Mouse (Mus musculus) kidney, adult 2 months (tissue): Measurements from ENCODE around the gene Fam160a1. TPM values are rescaled to one million over a fixed set of nuclear protein-coding genes. Genes with fewer than 3 reads are reported as not detected.

Experiments
- DNase-seq: peaks from one replicate; pipeline ENCODE4 v3.0.0; 2021
- H3K27ac ChIP-seq: fragments of 200-500 bp; 2 replicates; pipeline ENCODE4 v1.5.1; 2012; ENCODE audit warnings: low read depth, low read length, control low read depth, inconsistent platforms; ENCODE audit not compliant: insufficient read depth
- H3K27me3 ChIP-seq: fragments of 200-500 bp; replicated peaks from 2 replicates; pipeline ENCODE4 v1.6.1; 2012; ENCODE audit warnings: mild to moderate bottlenecking, moderate library complexity, low read length, inconsistent platforms; ENCODE audit not compliant: control insufficient read depth, insufficient read depth
- H3K36me3 ChIP-seq: fragments of 200-500 bp; 2 replicates; pipeline ENCODE4 v1.6.1; 2012; ENCODE audit warnings: mild to moderate bottlenecking, moderate library complexity, low read length, inconsistent platforms; ENCODE audit not compliant: control insufficient read depth, insufficient read depth
- H3K4me1 ChIP-seq: fragments of 200-500 bp; 2 replicates; pipeline ENCODE4 v1.6.1; 2011; ENCODE audit warnings: low read length; ENCODE audit not compliant: control insufficient read depth, insufficient read depth
- H3K4me3 ChIP-seq: fragments of 200-500 bp; 2 replicates; pipeline ENCODE4 v1.5.1; 2011; ENCODE audit warnings: mild to moderate bottlenecking, low read depth, low read length, control low read depth; ENCODE audit not compliant: insufficient read depth
- CTCF ChIP-seq: fragments of 200-500 bp; conservative IDR thresholded peaks from 2 replicates; pipeline ENCODE4 v1.5.1; 2011; ENCODE audit warnings: low read depth, mild to moderate bottlenecking, control low read depth, low read length, moderate library complexity, mixed read lengths; ENCODE audit not compliant: insufficient read depth, insufficient read length
- POLR2A ChIP-seq: fragments of 200-500 bp; IDR thresholded peaks from one replicate; pipeline ENCODE4 v1.6.1; 2011; ENCODE audit warnings: low read depth, low read length, control low read depth
- WGBS: fragments of 180-500 bp; shearing (Covaris S2); methylation state at CpG from one replicate; pipeline ENCODE4 v1.1.7; 2018; 5-methylcytosine and 5-hydroxymethylcytosine counted together
- polyA plus RNA-seq: library from polyadenylated mRNA; depleted of rRNA; stranded (reverse); fragments of >200 nt; gene quantifications from 2 replicates; pipeline ENCODE4 v1.2.3, GENCODE M21; 2012

Fam160a1 gene
- polyA plus RNA-seq, 1 experiment = 8.5 TPM

DNA sequence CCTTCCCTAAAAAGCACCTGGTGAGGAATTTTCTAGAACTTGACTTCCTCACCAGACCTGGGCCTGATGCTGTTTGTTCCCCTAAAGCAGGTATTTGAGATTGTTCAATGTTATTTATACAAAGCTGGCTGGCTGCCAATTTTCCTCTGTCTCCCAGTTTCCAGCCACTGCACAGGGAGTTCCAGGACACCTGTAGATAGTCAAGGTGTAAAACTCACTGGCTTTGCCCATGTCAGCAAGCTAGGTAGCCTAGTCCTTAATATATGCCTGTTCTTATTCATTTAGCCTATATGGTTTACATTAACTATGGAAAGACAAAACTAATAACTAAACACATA lies 25.8 kb upstream of the Fam160a1 start:
- peak; percentile 39 for DNase-seq
- Histone ChIP-seq H3K4me3 (no peak overlapping the region), H3K36me3 (no peaks in the 10 kb centered on the region), H3K27me3 (no peaks in the 10 kb centered on the region), H3K4me1 (peaks cover 4% of the 10 kb centered on the region; the same call in 1 of the 2 replicates), H3K27ac (peak overlapping the region; percentile 56; the same call in 1 of the 2 replicates)
- no peak for TF ChIP-seq CTCF
- no peak for TF ChIP-seq POLR2A

- 32% methylated on average over 9 of the region's 9 CpGs for WGBS
- H3K27ac ChIP-seq = peak overlapping the region; percentile 56
- H3K4me1 ChIP-seq = peaks cover 4% of the 10 kb centered on the region; the same call in 1 of the 2 replicates
- no peak for DNase-seq
- no peak overlapping the region for H3K4me3 ChIP-seq
- no peak for TF ChIP-seq POLR2A
- no peaks in the 10 kb centered on the region for H3K27me3 ChIP-seq
- no peaks in the 10 kb centered on the region for H3K36me3 ChIP-seq
These were observed 25.2 kb upstream of the Fam160a1 start for GRCm38 (mm10) chr3:85842177-85842880.

DNA sequence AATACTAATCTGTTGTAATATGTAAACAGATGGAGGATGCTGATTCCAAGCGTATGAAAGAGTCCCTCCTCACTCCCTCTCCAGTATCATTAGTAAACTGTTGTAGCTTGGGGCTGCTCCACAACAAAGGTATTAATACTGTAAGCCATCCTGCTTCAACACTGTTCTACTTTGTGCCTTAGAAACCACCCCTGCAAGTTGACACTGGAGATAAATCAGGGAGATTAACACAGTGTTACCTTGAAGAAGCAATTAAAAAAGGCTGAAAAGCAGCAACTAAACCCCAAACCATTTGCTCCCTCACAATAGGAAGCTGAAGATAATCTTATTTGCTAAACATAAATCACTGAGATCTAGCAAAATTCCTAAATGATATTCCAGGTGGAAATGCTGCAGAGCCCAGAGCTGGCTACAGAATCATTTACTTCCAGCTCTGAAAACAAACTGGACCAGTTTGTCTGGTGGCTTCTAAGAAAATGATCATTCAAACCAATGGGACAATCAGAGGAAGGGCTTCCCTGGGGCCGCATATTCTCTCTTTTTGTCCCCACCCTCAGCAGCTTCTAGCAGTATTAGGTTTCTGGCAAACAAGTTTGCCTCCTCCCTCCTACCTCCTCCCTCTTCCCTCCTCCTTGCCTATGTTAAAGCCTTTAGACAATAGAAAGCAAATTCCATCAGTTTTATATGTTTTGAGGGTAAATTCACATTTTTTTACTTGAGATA lies 24.5 kb upstream of the Fam160a1 start:
- no peak overlapping the region for H3K27ac ChIP-seq
- H3K27me3 ChIP-seq = no peaks in the 10 kb centered on the region
- WGBS = 57% methylated on average over 2 of the region's 2 CpGs
- TF ChIP-seq POLR2A (no peak), CTCF (no peak)
- no peak overlapping the region for H3K4me3 ChIP-seq
- H3K36me3 ChIP-seq = no peaks in the 10 kb centered on the region
- no peak for DNase-seq
- peaks cover 4% of the 10 kb centered on the region; the same call in 1 of the 2 replicates for H3K4me1 ChIP-seq

- H3K4me1 ChIP-seq = peaks cover 19% of the 10 kb centered on the region
- no peak overlapping the region for H3K27ac ChIP-seq
- no peak for DNase-seq
- no peak for TF ChIP-seq CTCF
- TF ChIP-seq POLR2A = no peak
- H3K27me3 ChIP-seq = no peaks in the 10 kb centered on the region
- no peaks in the 10 kb centered on the region for H3K36me3 ChIP-seq
- no peak overlapping the region for H3K4me3 ChIP-seq
- 91% methylated on average over 1 of the region's 1 CpGs for WGBS
These were observed 16.5 kb upstream of the Fam160a1 start for GRCm38 (mm10) chr3:85833627-85834026.

GRCm38 (mm10) chr3:85832490-85833155 lies 15.5 kb upstream of the Fam160a1 start:
- no peaks in the 10 kb centered on the region for H3K36me3 ChIP-seq
- no peaks in the 10 kb centered on the region for H3K27me3 ChIP-seq
- DNase-seq = peak; percentile 83
- peaks cover 19% of the 10 kb centered on the region for H3K4me1 ChIP-seq
- TF ChIP-seq CTCF = no peak
- no peak for TF ChIP-seq POLR2A
- no peak overlapping the region for H3K4me3 ChIP-seq
- WGBS = 37% methylated on average over 10 of the region's 10 CpGs
- H3K27ac ChIP-seq = peak overlapping the region; percentile 68

DNA sequence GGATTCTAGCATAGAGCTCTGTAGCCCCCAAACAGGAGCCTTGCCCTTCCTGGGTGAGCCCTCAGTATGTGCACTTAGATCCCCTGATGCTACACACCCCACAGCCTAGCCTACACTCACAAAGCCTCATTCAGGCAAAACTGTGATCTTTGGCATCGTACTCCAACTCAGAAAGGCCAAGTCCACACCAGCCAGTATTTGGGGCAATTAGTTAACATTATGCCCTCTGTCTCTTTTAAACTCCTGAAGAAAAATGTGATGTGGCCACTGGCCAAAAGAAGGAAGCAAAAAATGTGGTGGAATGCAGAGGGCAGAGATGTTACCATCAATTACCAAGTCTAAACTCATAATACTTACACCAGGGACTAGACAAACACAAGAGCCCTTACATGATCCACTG lies 14.7 kb upstream of the Fam160a1 start:
- Histone ChIP-seq H3K36me3 (no peaks in the 10 kb centered on the region), H3K27me3 (no peaks in the 10 kb centered on the region), H3K4me1 (peaks cover 23% of the 10 kb centered on the region), H3K4me3 (no peak overlapping the region), H3K27ac (peak overlapping the region; percentile 68; the same call in 1 of the 2 replicates)
- 29% methylated on average over 1 of the region's 1 CpGs for WGBS
- TF ChIP-seq POLR2A (no peak), CTCF (no peak)
- DNase-seq = peak; percentile 86

GRCm38 (mm10) chr3:85829047-85829446 lies 12.0 kb upstream of the Fam160a1 start:
- no peak for TF ChIP-seq POLR2A
- no peak for TF ChIP-seq CTCF

More at GRCm38 (mm10) chr3:85829047-85829446, 12.0 kb upstream of the Fam160a1 start:
- H3K4me3 ChIP-seq = no peak overlapping the region
- peak; percentile 51 for DNase-seq
- no peaks in the 10 kb centered on the region for H3K36me3 ChIP-seq
- peak overlapping the region; percentile 8; the same call in 1 of the 2 replicates for H3K27ac ChIP-seq
- peaks cover 23% of the 10 kb centered on the region for H3K4me1 ChIP-seq
- no peaks in the 10 kb centered on the region for H3K27me3 ChIP-seq
- 33% methylated on average over 4 of the region's 4 CpGs for WGBS
